25 mouse cellular contexts compared by ENCODE assay signal in the genomic region with DNA sequence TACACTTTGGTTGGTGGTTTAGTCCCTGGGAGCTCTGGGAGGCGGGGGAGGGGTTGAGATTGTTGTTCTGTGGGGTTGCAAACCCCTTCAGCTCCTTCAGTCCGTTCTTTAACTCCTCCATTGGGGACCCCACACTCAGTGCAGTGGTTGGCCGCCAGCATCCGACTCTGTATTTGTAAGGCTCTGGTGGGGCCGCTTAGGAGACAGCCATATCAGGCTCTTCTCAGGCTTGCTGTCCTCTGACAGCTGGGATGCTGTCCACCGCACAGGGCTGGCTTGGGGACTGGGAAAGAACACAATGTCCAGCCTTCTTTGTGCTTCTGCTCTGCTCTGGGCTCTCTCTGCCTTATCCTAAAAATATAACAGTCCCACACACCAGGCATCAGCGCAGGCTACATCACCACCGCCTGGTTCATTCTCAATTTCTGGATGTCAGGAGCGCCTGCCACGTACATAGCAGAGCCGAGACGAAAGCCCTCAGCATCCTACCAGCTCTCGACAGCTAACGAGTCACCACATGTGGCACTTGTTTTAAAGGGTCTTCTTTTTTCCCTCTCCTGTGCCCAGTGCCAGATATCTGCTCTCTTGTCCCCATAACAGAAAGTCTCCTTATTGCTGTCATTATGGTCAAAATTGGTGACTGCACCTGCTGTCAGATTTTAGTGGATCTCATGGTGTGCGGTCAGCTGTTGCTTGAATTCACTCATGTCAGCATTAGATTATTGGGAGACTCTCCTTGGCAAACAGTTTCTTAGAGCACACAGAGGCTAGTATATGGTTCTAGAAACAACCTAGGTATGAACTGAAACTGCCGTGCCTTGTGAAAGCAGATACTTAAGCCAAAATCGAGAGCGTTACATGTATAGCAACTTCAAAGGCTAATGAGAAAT. TPM values are rescaled to one million over a fixed set of nuclear protein-coding genes. Genes with fewer than 3 reads are reported as not detected.
A peak's percentile ranks its signal among the peaks of the same experiment; 100 is the strongest.
DNase-seq lines count a peak whose midpoint lies in the region; ATAC-seq lines count a peak whose summit lies in the region.
"Had no signal": no experiment of that assay in that cellular context is flagged by ENCODE, and none has a peak within 500 bp of the region (broad histone marks: within the 10 kb centered on the region; RNA-seq: fewer than 3 reads in every experiment).

No protein-coding gene starts in this region.

- no peak overlapping the region for H3K27ac ChIP-seq in heart, embryonic 11.5 days (ENCODE audit: low read depth, low read length)
- H3K27ac ChIP-seq: heart, embryonic 10.5 days; hindbrain, embryonic 14.5 days; limb, embryonic 13.5 days; lung, embryonic 15.5 days; midbrain, embryonic 10.5 days; midbrain, embryonic 15.5 days; neural tube, embryonic 12.5 days had no signal

- peak; percentile 66 for DNase-seq in heart, adult 11 months
- peak; percentile 82 for DNase-seq in brain, adult 2 months (ENCODE audit: low read depth, low spot score)
- peak; percentile 69 for DNase-seq in cerebellum, adult 11-12 months
- DNase-seq in cerebellum, adult 9-11 months, result peak; percentile 73
- no peak for DNase-seq in urinary bladder, adult 2 months (ENCODE audit: low spot score)
- DNase-seq in adrenal gland, postnatal 4 days (ENCODE audit: low spot score in 2 of 2), result no peak
- DNase-seq in kidney, postnatal 10 days, result no peak
- DNase-seq: adrenal gland, postnatal 14 days; gastrocnemius, postnatal 10 days; heart, postnatal 36 days; kidney, adult 2 months; thymus, adult 2 months; thymus, postnatal 4 days had no signal

- no peaks in the 10 kb centered on the region for H3K36me3 ChIP-seq in heart, embryonic 11.5 days (ENCODE audit: control insufficient read depth, insufficient read depth, low read length)
- H3K36me3 ChIP-seq: heart, embryonic 10.5 days; limb, embryonic 13.5 days; lung, embryonic 15.5 days; midbrain, embryonic 10.5 days; midbrain, embryonic 15.5 days; neural tube, embryonic 12.5 days had no signal

- 74% methylated on average over 18 of the region's 18 CpGs for WGBS in heart, embryonic 11.5 days (ENCODE audit: insufficient replicate concordance)

- no peak overlapping the region for H3K4me2 ChIP-seq in heart, embryonic 11.5 days
- H3K4me2 ChIP-seq: hindbrain, embryonic 14.5 days; limb, embryonic 13.5 days; liver, embryonic 11.5 days; lung, embryonic 15.5 days; midbrain, embryonic 15.5 days; neural tube, embryonic 12.5 days had no signal

- no peak overlapping the region for H3K4me3 ChIP-seq in heart, embryonic 11.5 days (ENCODE audit: low read depth, low read length)
- H3K4me3 ChIP-seq: heart, embryonic 10.5 days; limb, embryonic 13.5 days; lung, embryonic 15.5 days; midbrain, embryonic 10.5 days; midbrain, embryonic 15.5 days; myocyte; neural tube, embryonic 12.5 days had no signal

- H3K4me1 ChIP-seq in heart, embryonic 11.5 days (ENCODE audit: control insufficient read depth, insufficient read depth, low read length), result no peaks in the 10 kb centered on the region; the same call in 1 of the 2 replicates
- H3K4me1 ChIP-seq: limb, embryonic 13.5 days; lung, embryonic 15.5 days; midbrain, embryonic 10.5 days; midbrain, embryonic 15.5 days; neural tube, embryonic 12.5 days had no signal

- H3K9me3 ChIP-seq in heart, embryonic 11.5 days (replicated peaks; ENCODE audit: control insufficient read depth, low read length), result no peaks in the 10 kb centered on the region
- H3K9me3 ChIP-seq: heart, embryonic 10.5 days; limb, embryonic 13.5 days; lung, embryonic 15.5 days; midbrain, embryonic 10.5 days; midbrain, embryonic 15.5 days; neural tube, embryonic 12.5 days had no signal

- ATAC-seq in heart, embryonic 11.5 days (replicated peaks; ENCODE audit: insufficient number of reproducible peaks, low FRiP score, low TSS enrichment), result no peak
- ATAC-seq: CD4-positive, CD25-positive, alpha-beta regulatory T cell, adult 4 months; forebrain, embryonic 16.5 days; midbrain, embryonic 15.5 days had no signal

- no peak overlapping the region for H3K9ac ChIP-seq in heart, embryonic 11.5 days (ENCODE audit: low read depth, low read length)
- H3K9ac ChIP-seq: hindbrain, embryonic 14.5 days; limb, embryonic 13.5 days; lung, embryonic 15.5 days; midbrain, embryonic 15.5 days; neural tube, embryonic 12.5 days had no signal

- H3K27me3 ChIP-seq in heart, embryonic 11.5 days (ENCODE audit: control insufficient read depth, insufficient read depth, low read length), result no peaks in the 10 kb centered on the region
- H3K27me3 ChIP-seq: limb, embryonic 13.5 days; lung, embryonic 15.5 days; midbrain, embryonic 15.5 days; neural tube, embryonic 12.5 days had no signal

RNA-seq across cellular contexts. Expression of a gene that starts 29.4 kb away (rescaled TPM):
- 39.3 and 41.2 TPM in 2 replicates for polyA plus RNA-seq in heart, embryonic 11.5 days (2014; fragmentation: Nextera tagmentation; extraction: Ambion mirVana)
- polyA plus RNA-seq in urinary bladder, adult 2 months (2012; rRNA removed), result 22.0 and 24.6 TPM in 2 replicates
- total RNA-seq in adrenal gland, postnatal 4 days (2021), result 10 to 100 TPM; 32.8 to 40.3 TPM

Comparison
In these comparisons a context has a peak if more than half of its experiments do, and no peak if none do; other contexts are left out.
1. DNase-seq: peak in heart, adult 11 months (single experiment), brain, adult 2 months (single experiment), cerebellum, adult 11-12 months (single experiment) and cerebellum, adult 9-11 months (single experiment); none in urinary bladder, adult 2 months (single experiment), adrenal gland, postnatal 4 days (0 of 2) and kidney, postnatal 10 days (single experiment).